Mouse (Mus musculus): ENCODE data around the gene Gm28043. TPM values are rescaled to one million over a fixed set of nuclear protein-coding genes. Genes with fewer than 3 reads are reported as not detected.
A peak's percentile ranks its signal among the peaks of the same experiment; 100 is the strongest.
"Not testable (repeated sequence)": the region's sequence is repeated elsewhere in the genome, so short reads cannot be mapped to it uniquely, and the experiment has no call there.

Gene Gm28043
- polyA plus RNA-seq, 1 experiment from 2014 or later, result 2.3 TPM

- 70% methylated on average over 19 of the region's 19 CpGs for WGBS
- H3K27ac ChIP-seq, result peak overlapping the region; percentile 47
Measured at GRCm38 (mm10) chr17:29711076-29711744, 96.5 kb downstream of the Gm28043 start.

GRCm38 (mm10) chr17:29711745-29712431 lies 97.2 kb downstream of the Gm28043 start:
- Histone ChIP-seq H3K27me3 (ENCODE audit: insufficient read depth, poor library complexity, severe bottlenecking) (no peaks in the 10 kb centered on the region), H3K27ac (peak overlapping the region; percentile 47; the same call in 1 of the 2 replicates), H3K9me3 (no peaks in the 10 kb centered on the region), H3K36me3 (peaks cover 9% of the 10 kb centered on the region), H3K4me3 (no peak overlapping the region), H3K4me1 (peaks cover 73% of the 10 kb centered on the region)
- 57% methylated on average over 8 of the region's 8 CpGs for WGBS
- DNase-seq (ENCODE audit: low spot score), result no peak

More at GRCm38 (mm10) chr17:29711076-29711744, 96.5 kb downstream of the Gm28043 start:
- H3K4me3 ChIP-seq, result no peak overlapping the region
- DNase-seq (ENCODE audit: low spot score), result no peak
- H3K4me1 ChIP-seq, result peaks cover 74% of the 10 kb centered on the region
- H3K9me3 ChIP-seq, result no peaks in the 10 kb centered on the region
- peaks cover 9% of the 10 kb centered on the region for H3K36me3 ChIP-seq
- no peaks in the 10 kb centered on the region for H3K27me3 ChIP-seq (ENCODE audit: insufficient read depth, poor library complexity, severe bottlenecking)

- H3K27me3 ChIP-seq (ENCODE audit: insufficient read depth, poor library complexity, severe bottlenecking), result no peaks in the 10 kb centered on the region
- peak overlapping the region; percentile 47; the same call in 1 of the 2 replicates for H3K27ac ChIP-seq
- DNase-seq (ENCODE audit: low spot score), result no peak
- H3K4me3 ChIP-seq, result no peak overlapping the region
- 81% methylated on average over 7 of the region's 7 CpGs for WGBS
- H3K4me1 ChIP-seq, result peaks cover 73% of the 10 kb centered on the region
- no peaks in the 10 kb centered on the region for H3K9me3 ChIP-seq
- peaks cover 9% of the 10 kb centered on the region for H3K36me3 ChIP-seq
Measured at GRCm38 (mm10) chr17:29712565-29712964, 97.9 kb downstream of the Gm28043 start.

- peaks cover 61% of the 10 kb centered on the region for H3K4me1 ChIP-seq
- not testable (repeated sequence) for DNase-seq (ENCODE audit: low spot score)
Measured at GRCm38 (mm10) chr17:29713734-29714133, 99.1 kb downstream of the Gm28043 start.

DNA sequence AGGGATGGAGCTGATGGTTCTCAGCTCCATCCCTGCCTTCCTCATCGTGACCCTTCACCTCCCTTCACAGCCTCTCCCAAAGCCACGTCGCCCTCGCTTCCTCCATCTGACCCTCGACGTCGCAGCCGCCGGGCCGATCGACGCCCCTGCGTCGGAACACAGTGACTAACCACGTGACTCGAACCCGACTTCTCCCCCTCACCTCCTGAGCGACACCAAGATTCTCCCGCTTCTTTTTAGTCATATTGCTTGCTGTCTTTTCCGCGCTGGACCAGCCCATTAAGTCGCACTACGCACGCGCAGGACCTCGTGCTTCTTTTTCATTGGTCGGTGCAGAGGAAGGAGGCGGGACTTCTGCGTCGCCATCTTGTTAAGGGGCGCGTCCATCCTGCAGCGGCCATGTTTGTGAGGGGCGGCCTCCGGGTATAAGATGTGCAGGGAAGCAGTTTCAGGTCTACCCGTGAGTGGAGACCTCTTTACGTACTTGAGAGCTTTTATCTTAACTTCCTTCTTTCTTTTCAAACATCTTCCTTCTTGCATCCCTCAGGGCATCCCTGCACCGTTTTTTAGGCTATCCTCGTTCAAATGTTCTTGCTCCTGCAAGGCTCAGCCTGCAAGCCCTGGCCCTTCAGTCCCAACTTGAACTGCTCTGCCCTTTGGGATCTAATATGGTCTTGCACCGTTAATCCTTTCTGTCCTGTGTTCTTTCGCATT lies 102.2 kb downstream of the Gm28043 start, which contains the start of gene Ccdc167:
TSS of gene Ccdc167 (minus strand) at position 313 of the 714 bp plus-strand sequence.
- DNase-seq (ENCODE audit: low spot score), result peak; percentile 98
- no peaks in the 10 kb centered on the region for H3K27me3 ChIP-seq (ENCODE audit: insufficient read depth, poor library complexity, severe bottlenecking)
- no peaks in the 10 kb centered on the region for H3K9me3 ChIP-seq
- 5% methylated on average over 41 of the region's 41 CpGs for WGBS
- H3K36me3 ChIP-seq, result peaks cover 5% of the 10 kb centered on the region
- H3K4me1 ChIP-seq, result peaks cover 29% of the 10 kb centered on the region
- H3K27ac ChIP-seq, result peak within 1 kb of the TSS; percentile 85
- peak within 1 kb of the TSS; percentile 67 for H3K4me3 ChIP-seq

More at GRCm38 (mm10) chr17:29713734-29714133, 99.1 kb downstream of the Gm28043 start:
- H3K9me3 ChIP-seq; H3K36me3 ChIP-seq; H3K27ac ChIP-seq; H3K27me3 ChIP-seq (ENCODE audit: insufficient read depth, poor library complexity, severe bottlenecking); H3K4me3 ChIP-seq: not testable (repeated sequence)
- 93% methylated on average over 4 of the region's 4 CpGs for WGBS

DNA sequence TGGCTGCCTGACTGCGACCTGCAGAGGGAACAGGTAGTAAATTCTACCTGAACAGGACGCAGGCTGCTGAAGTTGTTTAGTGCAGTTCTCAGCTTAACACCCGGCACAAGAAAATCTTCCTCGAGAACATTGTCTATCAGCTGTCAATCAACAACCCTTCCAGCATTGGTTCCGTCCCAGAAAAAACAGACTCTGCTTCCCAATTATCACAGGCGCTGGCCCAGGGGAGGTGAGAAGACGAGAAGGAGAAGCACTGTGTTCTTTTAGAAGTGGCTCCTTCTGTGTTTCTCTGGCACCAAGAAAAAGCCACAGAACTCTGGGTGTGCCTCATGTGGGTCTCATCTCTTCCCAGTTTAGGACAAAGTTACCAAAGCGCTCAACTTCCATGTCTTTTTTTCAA lies 104.0 kb downstream of the Gm28043 start:
- Histone ChIP-seq H3K4me3 (no peak overlapping the region), H3K27ac (no peak overlapping the region), H3K36me3 (peaks cover 5% of the 10 kb centered on the region), H3K4me1 (peaks cover 19% of the 10 kb centered on the region; the same call in 1 of the 2 replicates), H3K27me3 (ENCODE audit: insufficient read depth, poor library complexity, severe bottlenecking) (no peaks in the 10 kb centered on the region), H3K9me3 (no peaks in the 10 kb centered on the region)
- no peak for DNase-seq (ENCODE audit: low spot score)
- WGBS, result 74% methylated on average over 8 of the region's 8 CpGs

DNA sequence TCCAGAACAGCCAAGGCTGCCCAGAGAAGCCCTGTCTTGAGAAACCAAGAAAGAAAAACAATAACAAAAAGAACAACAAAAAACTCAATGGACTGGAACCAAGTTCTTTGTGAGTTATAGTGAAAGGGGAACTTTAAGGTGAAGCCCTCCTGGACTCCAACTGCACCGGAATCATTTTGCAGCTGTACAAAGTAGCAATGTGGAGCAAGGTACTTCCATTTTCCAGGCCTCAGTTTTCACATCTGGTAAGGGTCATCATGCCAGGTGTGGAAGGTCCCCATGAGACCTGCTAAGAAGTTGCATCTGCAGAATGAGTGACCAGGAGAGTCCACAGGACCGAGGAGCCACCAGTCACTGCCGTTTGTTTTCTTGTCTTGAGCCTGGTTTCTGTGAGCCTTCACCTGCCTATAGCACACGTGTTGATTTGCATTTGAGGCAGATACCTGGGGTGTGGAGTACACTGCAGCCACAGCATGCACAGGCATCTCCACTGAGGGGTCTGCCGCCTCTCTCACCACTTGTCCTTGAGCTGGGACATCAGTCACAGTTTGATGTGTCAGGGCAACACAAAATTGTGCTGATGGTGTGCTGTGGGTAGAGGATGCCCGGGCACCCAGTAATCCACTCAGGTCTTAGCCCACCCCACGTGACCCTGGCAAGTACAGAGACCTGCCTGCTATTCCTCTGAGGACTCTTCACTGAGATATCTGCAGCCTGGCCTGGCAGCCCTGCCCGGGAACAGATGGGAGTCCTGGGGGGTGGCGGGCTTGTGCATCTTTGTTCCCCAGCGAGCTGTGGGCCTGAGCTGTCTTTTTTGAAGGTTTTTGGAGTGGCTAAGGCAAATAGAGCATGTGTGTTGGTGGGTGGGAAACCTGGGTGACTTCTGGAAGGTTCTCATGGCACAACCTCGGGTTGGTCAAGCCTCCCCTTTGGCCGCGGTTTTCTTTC lies 105.2 kb downstream of the Gm28043 start:
- 74% methylated on average over 13 of the region's 13 CpGs for WGBS
- no peaks in the 10 kb centered on the region for H3K27me3 ChIP-seq (ENCODE audit: insufficient read depth, poor library complexity, severe bottlenecking)
- no peak overlapping the region for H3K4me3 ChIP-seq
- H3K27ac ChIP-seq, result no peak overlapping the region
- DNase-seq (ENCODE audit: low spot score), result no peak
- H3K9me3 ChIP-seq, result no peaks in the 10 kb centered on the region
- peaks cover 15% of the 10 kb centered on the region; the same call in 1 of the 2 replicates for H3K4me1 ChIP-seq
- no peaks in the 10 kb centered on the region for H3K36me3 ChIP-seq

GRCm38 (mm10) chr17:29720755-29721365 lies 106.2 kb downstream of the Gm28043 start:
- Histone ChIP-seq H3K27ac (no peak overlapping the region), H3K4me1 (peaks cover 12% of the 10 kb centered on the region; the same call in 1 of the 2 replicates), H3K4me3 (no peak overlapping the region), H3K27me3 (ENCODE audit: insufficient read depth, poor library complexity, severe bottlenecking) (no peaks in the 10 kb centered on the region), H3K9me3 (no peaks in the 10 kb centered on the region), H3K36me3 (no peaks in the 10 kb centered on the region)
- WGBS, result 73% methylated on average over 11 of the region's 11 CpGs
- no peak for DNase-seq (ENCODE audit: low spot score)

- H3K4me3 ChIP-seq, result no peak overlapping the region
- 82% methylated on average over 6 of the region's 6 CpGs for WGBS
- no peaks in the 10 kb centered on the region for H3K27me3 ChIP-seq (ENCODE audit: insufficient read depth, poor library complexity, severe bottlenecking)
- H3K36me3 ChIP-seq, result no peaks in the 10 kb centered on the region
- H3K4me1 ChIP-seq, result peaks cover 2% of the 10 kb centered on the region; the same call in 1 of the 2 replicates
- no peak overlapping the region for H3K27ac ChIP-seq
- DNase-seq (ENCODE audit: low spot score), result no peak
- H3K9me3 ChIP-seq, result no peaks in the 10 kb centered on the region
Measured at GRCm38 (mm10) chr17:29724610-29725009, 109.9 kb downstream of the Gm28043 start.

GRCm38 (mm10) chr17:29725027-29725620 lies 110.4 kb downstream of the Gm28043 start:
- peaks cover 2% of the 10 kb centered on the region; the same call in 1 of the 2 replicates for H3K4me1 ChIP-seq
- H3K27me3 ChIP-seq (ENCODE audit: insufficient read depth, poor library complexity, severe bottlenecking), result no peaks in the 10 kb centered on the region
- DNase-seq (ENCODE audit: low spot score), result no peak
- no peaks in the 10 kb centered on the region for H3K9me3 ChIP-seq
- 69% methylated on average over 6 of the region's 6 CpGs for WGBS
- no peak overlapping the region for H3K27ac ChIP-seq
- no peaks in the 10 kb centered on the region for H3K36me3 ChIP-seq
- H3K4me3 ChIP-seq, result no peak overlapping the region

- Histone ChIP-seq H3K27me3 (ENCODE audit: insufficient read depth, poor library complexity, severe bottlenecking) (no peaks in the 10 kb centered on the region), H3K9me3 (no peaks in the 10 kb centered on the region), H3K4me1 (peaks cover 18% of the 10 kb centered on the region), H3K4me3 (no peak overlapping the region), H3K27ac (no peak overlapping the region), H3K36me3 (no peaks in the 10 kb centered on the region)
- 47% methylated on average over 8 of the region's 8 CpGs for WGBS
- DNase-seq (ENCODE audit: low spot score), result no peak
Measured at GRCm38 (mm10) chr17:29728082-29728481, 113.4 kb downstream of the Gm28043 start.

Measured in heart, embryonic 10.5 days (tissue).